Mouse (Mus musculus) A20 (cell line): ENCODE results near the gene Iqsec1.

Experiments
- DNase-seq: peaks from one replicate; pipeline ENCODE4 v3.0.0-alpha.2; 2011; ENCODE audit warnings: low read depth, low spot score

Iqsec1 gene

GRCm38 (mm10) chr6:90815341-90815740 lies 173.1 kb downstream of the Iqsec1 start:
- DNase-seq, result no peak

- DNase-seq, result no peak
Measured at GRCm38 (mm10) chr6:90813526-90813925, 175.0 kb downstream of the Iqsec1 start.

GRCm38 (mm10) chr6:90812584-90812983 lies 175.9 kb downstream of the Iqsec1 start:
- DNase-seq, result no peak

DNA sequence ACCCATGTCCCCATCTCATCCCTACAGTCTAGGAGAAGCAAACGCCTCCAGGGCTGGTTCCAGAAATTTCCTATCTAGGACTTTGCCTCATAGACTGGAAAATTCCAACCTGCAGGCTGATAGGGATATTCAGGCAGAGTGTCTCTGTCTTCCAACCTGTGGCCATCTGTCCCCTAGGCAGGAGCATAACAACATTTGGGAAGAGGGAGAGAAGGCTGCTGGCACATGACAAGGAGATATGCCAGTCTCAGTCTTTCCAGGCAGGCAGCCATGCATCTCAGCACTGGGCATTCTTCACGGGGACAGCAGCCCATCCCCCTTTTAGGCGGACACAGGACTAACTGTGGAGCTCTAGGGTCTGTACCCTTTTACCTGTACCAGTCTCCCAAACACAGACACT lies 176.4 kb downstream of the Iqsec1 start:
- DNase-seq, result no peak

- no peak for DNase-seq
Measured at GRCm38 (mm10) chr6:90810576-90810975, 177.9 kb downstream of the Iqsec1 start.

DNA sequence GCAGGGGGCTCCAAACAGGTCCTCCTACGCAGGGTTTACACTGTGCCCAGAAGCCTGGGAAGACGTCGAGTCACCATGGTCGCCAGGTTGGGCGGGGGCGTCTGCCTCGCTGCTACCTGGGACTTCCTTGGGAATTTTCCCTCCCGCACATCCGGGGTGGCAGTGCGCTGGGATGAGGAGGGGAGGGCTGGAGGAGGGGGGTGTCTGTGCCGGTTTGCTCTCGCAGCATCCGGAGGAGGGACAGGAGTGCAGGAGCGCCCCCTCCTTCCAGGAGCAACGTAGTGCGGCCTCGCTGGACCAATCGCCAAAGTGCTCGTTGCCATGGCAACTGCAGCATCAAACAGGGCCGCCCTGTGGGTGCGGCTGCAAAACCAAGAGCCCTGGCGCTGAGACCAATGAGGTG lies 178.5 kb downstream of the Iqsec1 start:
- DNase-seq, result peak; percentile 13

DNA sequence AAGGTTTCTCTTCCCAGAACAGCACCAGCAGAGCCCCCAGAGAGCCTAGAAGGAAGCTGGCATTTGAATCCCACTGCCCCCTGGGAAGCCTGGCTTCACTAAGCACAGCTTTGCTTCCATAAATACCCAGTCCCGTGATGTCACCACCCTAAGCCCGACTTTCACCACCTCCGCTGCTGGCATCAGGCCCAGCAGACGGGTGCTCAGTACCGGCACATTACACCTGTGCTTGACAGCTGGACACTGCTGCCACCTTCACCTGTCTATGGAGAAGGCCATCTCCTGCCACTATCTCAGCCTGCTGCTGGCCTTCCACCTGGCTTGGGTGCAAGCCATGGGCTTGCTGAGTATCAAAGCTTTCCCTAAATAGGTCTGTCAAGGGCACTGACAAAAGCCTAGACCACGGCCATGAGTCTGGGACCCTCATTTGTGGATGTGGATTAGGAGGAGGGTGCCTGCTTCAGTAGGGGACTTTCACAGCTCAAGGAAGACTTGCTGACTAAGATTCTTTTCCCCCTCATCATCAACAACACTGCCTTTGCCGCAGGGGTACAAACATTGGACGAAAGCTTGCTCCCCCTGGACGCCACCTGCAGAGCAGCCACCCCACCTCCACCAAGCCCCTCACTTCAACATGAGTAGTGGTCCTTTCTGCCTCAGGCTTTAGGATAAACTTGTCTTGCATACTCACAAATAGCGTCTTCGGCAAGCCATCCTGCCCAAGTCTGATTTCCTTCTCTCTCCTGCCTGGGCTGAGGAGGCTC lies 179.2 kb downstream of the Iqsec1 start:
- DNase-seq, result no peak

- no peak for DNase-seq
Measured at GRCm38 (mm10) chr6:90808544-90808943, 179.9 kb downstream of the Iqsec1 start.

DNA sequence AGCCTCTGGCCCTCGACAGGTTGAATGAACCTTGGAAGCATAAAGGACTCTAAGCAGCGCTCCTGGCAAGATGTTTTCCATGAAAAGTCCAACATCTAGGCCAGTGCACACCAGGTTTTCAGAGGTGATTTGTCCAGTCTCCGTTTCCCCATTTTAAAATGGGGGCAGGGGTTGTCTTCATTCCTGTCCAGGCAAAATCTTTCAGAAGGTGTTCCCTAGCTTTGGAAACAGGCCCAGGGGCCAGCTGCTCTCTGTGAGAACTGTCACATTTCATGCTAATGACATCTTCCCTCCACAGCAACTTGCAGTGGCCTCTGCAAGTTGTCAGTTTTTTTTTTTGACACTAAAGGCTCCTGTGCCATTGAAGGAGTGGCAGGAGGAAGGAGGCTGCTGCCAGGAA lies 180.4 kb downstream of the Iqsec1 start:
- DNase-seq, result no peak

DNA sequence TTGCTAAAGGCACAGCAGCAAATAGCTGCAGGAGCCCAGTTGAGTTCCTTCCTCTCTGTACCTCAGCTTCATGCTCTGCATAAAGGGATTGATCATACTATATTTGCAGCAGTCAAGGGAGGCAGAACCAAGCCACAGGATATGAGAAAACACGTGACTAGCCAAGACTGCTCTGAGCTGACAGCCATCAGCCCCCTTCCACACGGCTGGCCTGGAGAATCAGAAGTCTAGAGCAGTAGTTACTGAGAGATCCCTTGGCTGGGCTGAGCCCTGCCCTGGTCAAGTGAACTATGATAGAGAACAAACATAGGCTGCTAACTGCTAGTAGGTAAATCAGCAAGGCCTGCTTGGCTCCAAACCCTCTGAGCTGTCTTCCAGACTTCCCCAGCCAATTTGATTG lies 180.9 kb downstream of the Iqsec1 start:
- DNase-seq, result no peak

DNA sequence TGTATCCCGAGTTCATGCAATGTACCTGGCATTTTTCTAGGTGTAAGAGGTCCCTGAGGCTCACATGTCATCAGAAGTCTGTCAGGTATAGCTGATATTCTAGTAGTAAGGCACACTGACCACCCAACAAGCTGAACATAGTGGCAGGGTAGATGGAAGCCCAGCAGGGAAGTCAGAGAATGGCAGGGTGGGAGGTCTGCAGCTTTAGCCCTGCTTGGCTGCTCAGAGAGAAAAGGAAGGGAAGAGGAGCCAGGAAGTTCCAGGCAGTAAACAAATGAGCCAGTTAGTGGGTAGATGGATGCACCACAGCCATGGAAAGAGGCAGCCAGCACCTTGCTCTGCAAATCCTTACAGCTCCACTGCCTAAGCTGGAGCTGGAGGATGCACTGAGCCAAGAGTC lies 181.7 kb downstream of the Iqsec1 start:
- DNase-seq, result no peak

DNA sequence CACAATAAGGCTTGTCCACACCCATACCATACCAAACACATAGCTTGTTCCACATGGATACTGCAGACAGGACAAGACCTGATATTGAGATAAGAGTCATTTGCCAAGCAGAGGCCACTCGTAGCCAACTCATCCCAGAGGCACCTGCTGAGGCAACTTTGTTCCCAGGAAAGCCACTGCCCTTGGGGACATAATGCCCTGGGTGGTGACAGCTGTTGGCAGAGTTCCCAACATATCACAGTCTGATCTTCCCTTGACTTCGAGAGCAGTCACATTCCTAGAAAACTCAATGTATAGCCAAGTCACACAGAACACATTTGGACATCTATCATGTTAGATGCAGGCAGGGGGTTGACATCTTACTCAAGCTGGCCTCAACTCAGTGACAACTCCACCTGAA lies 183.4 kb downstream of the Iqsec1 start:
- no peak for DNase-seq

DNA sequence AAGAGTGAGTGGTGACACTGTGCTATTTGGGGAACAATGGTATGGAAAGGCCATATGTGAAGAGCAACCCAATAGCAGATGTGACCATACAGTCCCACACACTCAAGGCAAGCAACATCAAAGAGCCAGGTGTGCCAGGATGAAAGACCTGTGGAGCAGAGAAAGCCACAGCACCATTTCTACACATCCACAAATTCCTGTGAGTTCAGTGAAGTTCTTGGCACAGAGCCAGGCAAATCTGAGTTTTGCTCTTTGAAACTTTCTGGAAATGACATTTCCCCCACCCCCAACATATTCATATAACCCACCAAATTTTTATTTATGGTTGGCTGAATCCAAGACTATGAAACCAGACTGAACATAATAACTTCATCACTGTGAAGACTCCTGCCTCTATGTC lies 183.8 kb downstream of the Iqsec1 start:
- DNase-seq, result no peak

DNA sequence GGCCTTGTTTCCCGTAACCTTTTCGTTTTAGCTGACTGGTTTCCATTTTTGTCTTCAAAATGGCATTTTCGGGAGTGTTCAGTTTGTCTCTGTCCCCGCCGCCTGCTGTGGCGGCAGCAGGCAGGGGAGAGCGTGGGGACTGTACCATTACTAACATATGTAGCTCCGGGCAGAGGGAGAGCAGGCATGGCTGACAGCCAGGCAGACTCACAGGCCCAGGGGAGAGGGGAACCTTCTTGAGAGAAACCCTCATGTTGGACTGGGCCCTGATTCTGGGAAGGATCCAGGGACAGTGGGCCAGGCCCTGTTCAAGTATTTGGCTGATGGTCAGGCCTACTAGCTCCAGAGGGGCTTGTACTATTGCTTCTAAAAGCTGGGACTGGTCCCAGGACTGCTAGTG lies 185.9 kb downstream of the Iqsec1 start:
- DNase-seq, result no peak

DNA sequence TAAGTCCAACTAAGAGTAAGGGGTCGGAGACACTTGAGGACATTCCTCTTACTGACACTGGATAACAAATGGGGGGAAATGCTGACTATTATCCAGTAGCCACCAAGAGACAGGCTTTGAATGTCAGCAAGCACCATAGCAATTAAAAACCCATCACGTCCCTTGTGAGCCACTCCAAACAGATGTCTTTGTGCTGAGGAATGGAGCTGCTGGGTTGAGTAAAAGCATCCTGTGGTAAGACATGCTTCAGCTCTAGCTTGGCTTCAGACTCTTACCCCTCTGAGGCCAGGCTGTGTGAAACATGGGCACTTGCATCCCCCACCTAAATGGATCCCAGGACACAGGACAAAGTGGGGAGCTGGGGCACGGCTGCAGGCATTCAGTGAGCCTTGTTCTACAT lies 186.4 kb downstream of the Iqsec1 start:
- no peak for DNase-seq

DNA sequence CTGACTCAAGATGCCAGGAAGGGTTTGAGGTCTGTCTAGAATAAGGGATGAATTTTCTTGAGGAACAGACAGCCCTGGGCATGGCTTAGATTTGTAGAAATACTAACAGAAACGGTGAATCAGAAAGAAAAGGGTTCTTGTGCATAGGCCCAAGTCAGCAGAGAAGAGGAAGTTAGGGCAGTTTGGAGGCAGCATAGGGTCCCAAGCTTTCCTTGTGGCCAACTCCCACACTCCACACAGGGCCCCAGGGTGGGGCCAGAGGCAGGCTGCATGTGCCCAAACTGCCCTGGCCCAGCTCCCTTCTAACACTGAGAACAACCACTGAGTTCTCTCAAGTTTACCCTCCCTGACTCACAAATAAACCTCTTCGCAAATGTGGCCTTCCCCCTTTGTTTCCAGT lies 187.7 kb downstream of the Iqsec1 start:
- DNase-seq, result no peak

GRCm38 (mm10) chr6:90799116-90799515 lies 189.4 kb downstream of the Iqsec1 start:
- DNase-seq, result no peak

GRCm38 (mm10) chr6:90798201-90798600 lies 190.3 kb downstream of the Iqsec1 start:
- DNase-seq, result no peak

DNA sequence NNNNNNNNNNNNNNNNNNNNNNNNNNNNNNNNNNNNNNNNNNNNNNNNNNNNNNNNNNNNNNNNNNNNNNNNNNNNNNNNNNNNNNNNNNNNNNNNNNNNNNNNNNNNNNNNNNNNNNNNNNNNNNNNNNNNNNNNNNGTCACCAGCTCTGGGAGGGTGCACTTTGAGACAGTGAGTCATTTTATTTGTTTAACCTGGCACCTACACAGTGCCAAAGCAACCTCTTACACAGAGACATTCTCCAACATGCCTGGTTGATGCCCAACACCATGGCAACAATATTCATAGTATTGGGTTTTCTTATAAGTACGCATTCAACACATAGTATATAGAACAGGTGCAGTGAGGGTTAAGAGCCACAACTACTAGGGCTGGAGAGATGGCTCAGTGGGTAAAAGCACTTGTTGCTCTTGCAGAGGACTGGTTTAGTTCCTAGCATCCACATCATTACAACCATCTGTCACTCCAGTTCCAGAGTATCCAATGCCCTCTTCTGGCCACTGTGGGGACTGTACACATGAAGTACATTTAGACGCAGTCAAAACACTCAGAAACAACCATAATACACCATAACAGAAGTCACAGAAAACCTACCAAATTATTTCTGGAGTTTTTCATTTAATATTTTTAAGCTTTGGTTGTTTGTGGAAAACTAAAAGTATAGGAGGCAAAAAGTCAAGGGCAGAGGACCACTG lies 191.4 kb downstream of the Iqsec1 start:
- DNase-seq, result peak; percentile 21

GRCm38 (mm10) chr6:90790901-90791300 lies 197.6 kb downstream of the Iqsec1 start:
- no peak for DNase-seq

GRCm38 (mm10) chr6:90789520-90789919 lies 199.0 kb downstream of the Iqsec1 start:
- DNase-seq, result no peak

DNA sequence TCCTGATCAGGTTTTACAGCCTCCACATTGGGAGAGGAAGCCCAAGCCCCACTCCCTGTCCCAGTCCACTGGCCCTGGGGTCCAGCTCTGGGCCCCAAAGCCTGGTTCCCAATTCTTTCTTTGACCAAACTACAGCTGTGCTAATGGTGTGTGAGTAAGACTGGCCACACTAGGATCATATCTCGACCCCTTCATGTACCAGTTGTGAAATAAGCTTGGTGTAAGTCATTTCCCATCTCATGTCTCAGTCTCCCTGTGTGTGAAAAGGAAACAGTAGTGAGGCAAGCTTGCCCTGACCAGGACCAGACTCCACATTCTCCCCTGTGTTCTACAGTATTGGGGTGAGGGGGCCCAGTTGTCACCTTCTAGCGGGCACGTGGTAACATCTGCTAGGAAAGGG lies 200.9 kb downstream of the Iqsec1 start:
- no peak for DNase-seq

GRCm38 (mm10) chr6:90787036-90787435 lies 201.4 kb downstream of the Iqsec1 start:
- DNase-seq, result peak; percentile 10
